Mouse (Mus musculus): ENCODE data around the gene Ap2m1. TPM values are rescaled to one million over a fixed set of nuclear protein-coding genes. Genes with fewer than 3 reads are reported as not detected.

Ap2m1 gene
- polyA plus RNA-seq, 1 experiment from 2014 or later, result 584 TPM

DNA sequence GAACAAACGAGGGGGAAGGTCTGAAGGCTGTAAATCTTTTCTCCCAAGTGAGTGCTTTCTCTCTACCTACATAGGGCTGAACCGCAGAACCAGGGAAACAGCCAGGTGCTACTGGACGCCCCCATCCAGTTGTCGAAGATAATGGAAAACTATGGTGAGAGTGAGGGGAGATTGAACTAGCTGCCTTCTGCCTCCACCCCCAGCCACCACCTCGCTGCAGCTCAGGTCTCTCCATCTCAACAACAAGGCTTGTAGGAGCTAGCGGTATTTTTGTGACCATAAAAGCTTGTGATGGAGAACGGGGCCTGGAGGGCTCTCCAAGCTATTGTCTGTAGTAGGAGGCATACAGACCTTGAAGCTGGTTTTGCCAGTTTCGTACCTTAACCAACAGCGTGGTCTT lies 13.9 kb downstream of the Ap2m1 start:
- H3K36me3 ChIP-seq, result peaks cover 57% of the 10 kb centered on the region
- peak overlapping the region; percentile 81 for H3K4me3 ChIP-seq (replicated peaks)
- H3K4me1 ChIP-seq, result peaks cover 21% of the 10 kb centered on the region
- peak overlapping the region; percentile 78 for H3K4me2 ChIP-seq (replicated peaks)
- H3K9me3 ChIP-seq (replicated peaks), result no peaks in the 10 kb centered on the region
- no peak for ATAC-seq (ENCODE audit: insufficient number of reproducible peaks, low FRiP score, low TSS enrichment, low read depth)
- WGBS, result 52% methylated on average over 9 of the region's 9 CpGs
- H3K9ac ChIP-seq, result peak overlapping the region; percentile 83
- H3K27me3 ChIP-seq, result no peaks in the 10 kb centered on the region
- no peak overlapping the region for H3K27ac ChIP-seq (replicated peaks)

DNA sequence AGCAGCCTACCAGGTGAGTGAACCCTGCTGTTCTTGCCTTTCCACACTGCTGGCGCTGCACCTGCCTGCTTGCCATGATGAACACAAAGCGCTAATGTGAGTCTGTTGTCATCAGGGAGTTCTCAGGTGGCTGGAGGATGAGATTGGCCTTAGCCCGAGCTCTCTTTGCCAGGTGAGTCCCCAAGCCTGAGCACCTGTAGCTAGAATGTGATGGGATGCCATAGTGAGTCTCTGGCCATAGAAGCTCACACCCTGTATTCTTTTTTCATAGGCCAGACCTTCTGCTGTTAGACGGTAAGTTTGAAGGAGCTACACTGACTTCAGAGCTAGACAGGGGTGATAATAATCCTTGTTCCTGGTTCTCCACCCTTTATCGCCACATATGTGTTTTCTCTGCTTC lies 16.4 kb downstream of the Ap2m1 start:
- 94% methylated on average over 5 of the region's 5 CpGs for WGBS
- Histone ChIP-seq H3K9ac (no peak overlapping the region), H3K9me3 (replicated peaks) (no peaks in the 10 kb centered on the region), H3K4me1 (peaks cover 21% of the 10 kb centered on the region), H3K4me2 (replicated peaks) (no peak overlapping the region), H3K4me3 (replicated peaks) (no peak overlapping the region), H3K27ac (replicated peaks) (no peak overlapping the region), H3K36me3 (peaks cover 52% of the 10 kb centered on the region), H3K27me3 (no peaks in the 10 kb centered on the region)
- ATAC-seq (ENCODE audit: insufficient number of reproducible peaks, low FRiP score, low TSS enrichment, low read depth), result no peak

DNA sequence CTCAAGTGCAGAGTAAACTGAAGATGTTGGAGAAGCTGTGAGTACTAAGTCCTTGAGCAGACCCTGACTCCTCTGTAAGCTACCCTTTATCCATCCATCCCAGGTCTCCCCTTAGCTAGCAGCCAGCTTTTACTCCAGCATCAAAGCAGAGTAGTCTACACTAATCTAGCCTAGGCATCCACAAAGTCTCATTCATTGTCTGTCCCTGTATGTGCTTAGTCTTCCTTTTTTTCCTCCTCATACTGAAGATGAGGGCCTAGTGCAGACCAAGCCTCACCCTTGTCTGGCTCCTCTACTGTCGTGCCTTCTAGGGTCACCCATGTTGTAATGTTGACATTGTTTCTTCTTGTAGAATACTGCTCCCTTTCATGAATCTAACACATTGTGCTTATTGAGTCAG lies 17.3 kb downstream of the Ap2m1 start:
- Histone ChIP-seq H3K27ac (replicated peaks) (no peak overlapping the region), H3K9me3 (replicated peaks) (no peaks in the 10 kb centered on the region), H3K4me2 (replicated peaks) (no peak overlapping the region), H3K4me1 (peaks cover 14% of the 10 kb centered on the region), H3K36me3 (peaks cover 56% of the 10 kb centered on the region), H3K4me3 (replicated peaks) (no peak overlapping the region), H3K27me3 (no peaks in the 10 kb centered on the region), H3K9ac (no peak overlapping the region)
- ATAC-seq (ENCODE audit: insufficient number of reproducible peaks, low FRiP score, low TSS enrichment, low read depth), result no peak
- WGBS, result 94% methylated on average over 1 of the region's 1 CpGs

DNA sequence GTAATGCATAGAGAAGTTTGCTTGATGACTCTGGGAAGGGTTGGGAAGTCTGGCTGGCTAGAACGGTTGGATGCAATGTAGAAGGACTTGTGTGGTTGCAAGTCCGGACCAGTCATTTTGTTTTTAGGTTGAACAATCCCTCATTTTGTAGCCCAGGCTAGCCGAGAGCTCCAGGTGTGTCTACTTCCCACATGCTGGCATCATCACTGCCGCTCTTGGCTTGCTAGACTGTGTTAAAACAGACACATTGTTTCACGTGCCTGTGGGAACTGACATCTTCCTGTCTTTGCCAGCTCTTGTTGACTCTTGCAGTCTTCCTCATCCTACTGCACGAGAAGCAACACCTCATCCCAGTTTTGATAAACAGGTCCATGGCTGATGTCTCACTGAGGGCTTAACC lies 19.7 kb downstream of the Ap2m1 start:
- no peaks in the 10 kb centered on the region for H3K27me3 ChIP-seq
- WGBS, result 92% methylated on average over 6 of the region's 6 CpGs
- H3K4me2 ChIP-seq (replicated peaks), result no peak overlapping the region
- H3K36me3 ChIP-seq, result peaks cover 77% of the 10 kb centered on the region
- no peak overlapping the region for H3K9ac ChIP-seq
- no peak for ATAC-seq (ENCODE audit: insufficient number of reproducible peaks, low FRiP score, low TSS enrichment, low read depth)
- no peak overlapping the region for H3K4me3 ChIP-seq (replicated peaks)
- no peaks in the 10 kb centered on the region for H3K4me1 ChIP-seq
- no peaks in the 10 kb centered on the region for H3K9me3 ChIP-seq (replicated peaks)
- H3K27ac ChIP-seq (replicated peaks), result no peak overlapping the region

DNA sequence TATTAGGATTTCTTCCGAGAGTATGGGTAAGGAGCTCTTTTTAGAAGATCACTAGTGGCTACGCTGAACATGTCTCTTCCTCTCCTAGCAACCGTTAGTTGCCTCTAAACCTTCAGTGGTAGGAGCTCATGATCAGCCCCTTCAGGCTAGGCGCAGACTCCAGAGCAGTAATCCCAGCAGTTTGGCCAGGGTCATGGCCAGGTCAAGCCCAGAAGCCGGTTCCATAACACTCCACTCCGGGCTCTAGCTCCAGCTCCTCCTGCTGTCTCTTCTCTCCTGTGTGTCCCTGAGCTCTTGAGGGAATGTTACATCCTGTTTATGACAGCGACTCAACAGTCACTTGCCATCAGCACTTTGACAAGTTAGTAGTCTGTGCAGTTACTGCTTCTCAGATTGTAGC lies 22.1 kb downstream of the Ap2m1 start:
- H3K27ac ChIP-seq (replicated peaks), result no peak overlapping the region
- no peak overlapping the region for H3K9ac ChIP-seq
- 77% methylated on average over 7 of the region's 7 CpGs for WGBS
- no peaks in the 10 kb centered on the region for H3K9me3 ChIP-seq (replicated peaks)
- no peak overlapping the region for H3K4me2 ChIP-seq (replicated peaks)
- H3K4me1 ChIP-seq, result no peaks in the 10 kb centered on the region
- no peak for ATAC-seq (ENCODE audit: insufficient number of reproducible peaks, low FRiP score, low TSS enrichment, low read depth)
- no peak overlapping the region for H3K4me3 ChIP-seq (replicated peaks)
- peaks cover 79% of the 10 kb centered on the region for H3K36me3 ChIP-seq
- H3K27me3 ChIP-seq, result no peaks in the 10 kb centered on the region

DNA sequence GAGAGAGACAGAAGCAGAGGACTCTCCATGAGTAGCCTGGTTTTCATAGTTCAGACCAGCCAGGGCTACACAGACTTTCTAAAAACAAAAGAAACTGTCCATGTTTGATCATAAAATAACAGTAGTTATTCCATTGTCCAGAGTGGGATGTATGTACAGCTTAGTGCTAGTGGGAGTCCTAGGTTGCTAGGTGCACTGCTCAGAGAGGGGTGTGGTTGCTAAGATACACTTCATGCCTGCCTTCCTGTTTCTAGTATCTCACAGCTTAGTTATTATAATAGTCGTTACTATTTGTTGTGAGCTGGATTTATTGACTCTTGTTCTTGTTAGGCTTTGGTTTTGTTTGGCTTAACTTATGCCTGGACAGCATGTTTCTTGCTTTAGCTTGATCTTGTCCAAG lies 29.8 kb downstream of the Ap2m1 start:
- Histone ChIP-seq H3K9ac (no peak overlapping the region), H3K4me2 (replicated peaks) (no peak overlapping the region), H3K27ac (replicated peaks) (no peak overlapping the region), H3K4me3 (replicated peaks) (no peak overlapping the region), H3K4me1 (no peaks in the 10 kb centered on the region), H3K36me3 (peaks cover 28% of the 10 kb centered on the region), H3K27me3 (no peaks in the 10 kb centered on the region), H3K9me3 (replicated peaks) (no peaks in the 10 kb centered on the region)
- ATAC-seq (ENCODE audit: insufficient number of reproducible peaks, low FRiP score, low TSS enrichment, low read depth), result no peak
- 68% methylated on average over 1 of the region's 1 CpGs for WGBS

DNA sequence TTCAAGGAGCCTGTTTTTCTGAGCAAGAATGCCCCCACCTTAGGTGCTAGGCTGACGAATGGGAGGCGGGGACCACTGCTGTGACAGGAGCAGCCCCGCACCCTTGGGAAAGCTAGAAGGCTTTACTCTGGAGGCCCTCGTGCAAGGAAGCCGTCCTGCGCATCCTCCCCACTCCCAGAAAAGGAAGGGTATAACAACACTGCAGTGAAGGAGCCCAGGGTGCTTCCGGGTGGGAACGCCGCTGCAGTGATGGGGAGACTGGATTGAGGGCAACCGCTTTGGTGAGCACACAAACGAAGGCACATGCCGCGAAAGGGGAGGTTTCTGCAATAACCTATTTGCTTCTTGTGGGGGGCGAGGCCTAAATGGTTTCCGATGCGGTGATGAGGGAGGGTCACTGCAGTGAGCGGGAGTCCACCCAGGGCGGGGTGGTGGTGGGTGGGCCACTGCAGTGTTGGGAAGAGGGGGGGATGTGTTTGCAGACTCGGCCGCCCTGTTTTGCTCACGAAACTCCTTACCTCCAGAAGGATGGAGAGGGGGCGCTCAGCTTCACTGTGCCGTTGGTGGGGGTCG lies 54.2 kb downstream of the Ap2m1 start, which contains the start of gene Vwa5b2:
Gene Vwa5b2, plus strand, starts transcription at position 106 of the 573 bp plus-strand sequence.
- Histone ChIP-seq H3K4me2 (replicated peaks) (peak within 1 kb of the TSS; percentile 95), H3K4me1 (peaks cover 23% of the 10 kb centered on the region), H3K4me3 (replicated peaks) (peak within 1 kb of the TSS; percentile 57), H3K36me3 (no peaks in the 10 kb centered on the region), H3K9ac (peak within 1 kb of the TSS; percentile 28; the same call in 1 of the 2 replicates), H3K27ac (replicated peaks) (no peak within 1 kb of the TSS), H3K27me3 (peaks cover 59% of the 10 kb centered on the region), H3K9me3 (replicated peaks) (no peaks in the 10 kb centered on the region)
- no peak; the same call in 1 of the 2 replicates for ATAC-seq (ENCODE audit: insufficient number of reproducible peaks, low FRiP score, low TSS enrichment, low read depth)
- under 1% methylated on average over 24 of the region's 24 CpGs for WGBS

DNA sequence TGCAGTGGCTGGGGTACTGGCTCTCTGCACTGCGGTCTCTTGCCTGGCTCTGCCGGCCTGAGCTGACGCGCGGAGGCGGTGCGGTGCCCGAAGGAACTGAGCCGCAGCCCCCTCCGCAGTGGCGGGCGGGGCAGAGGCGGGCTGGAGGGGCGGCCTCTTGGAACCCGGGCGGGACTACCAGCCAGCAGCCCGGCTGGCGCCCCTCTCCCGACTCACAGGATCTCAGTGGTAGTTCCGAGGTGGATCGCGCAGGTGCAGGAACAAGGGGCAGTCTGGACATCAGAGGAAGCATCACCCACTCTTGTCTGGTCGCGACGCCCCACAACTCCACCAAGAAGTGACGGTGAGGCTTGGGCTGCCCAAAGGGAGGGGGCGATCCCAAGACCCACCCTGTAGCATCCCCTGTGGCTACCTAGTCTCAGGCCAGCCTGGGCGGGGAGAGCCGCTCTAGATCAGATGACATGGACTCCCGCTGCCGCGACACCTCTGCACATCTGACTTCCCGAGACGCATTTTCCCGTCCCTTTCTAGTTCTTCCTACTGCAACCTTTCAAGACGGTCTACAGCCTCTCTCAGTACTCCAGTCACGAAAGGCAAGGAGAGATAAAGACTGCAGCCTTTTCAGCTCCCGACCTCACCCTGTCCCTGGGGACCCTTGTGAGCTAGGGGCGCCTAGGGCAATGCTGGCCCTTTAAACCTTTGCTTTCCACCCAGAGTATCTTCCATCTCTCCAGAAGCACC lies 54.8 kb downstream of the Ap2m1 start:
- ATAC-seq (ENCODE audit: insufficient number of reproducible peaks, low FRiP score, low TSS enrichment, low read depth), result peak; percentile 75; the same call in 1 of the 2 replicates
- under 1% methylated on average over 39 of the region's 39 CpGs for WGBS
- peak overlapping the region; percentile 95 for H3K4me2 ChIP-seq (replicated peaks)

DNA sequence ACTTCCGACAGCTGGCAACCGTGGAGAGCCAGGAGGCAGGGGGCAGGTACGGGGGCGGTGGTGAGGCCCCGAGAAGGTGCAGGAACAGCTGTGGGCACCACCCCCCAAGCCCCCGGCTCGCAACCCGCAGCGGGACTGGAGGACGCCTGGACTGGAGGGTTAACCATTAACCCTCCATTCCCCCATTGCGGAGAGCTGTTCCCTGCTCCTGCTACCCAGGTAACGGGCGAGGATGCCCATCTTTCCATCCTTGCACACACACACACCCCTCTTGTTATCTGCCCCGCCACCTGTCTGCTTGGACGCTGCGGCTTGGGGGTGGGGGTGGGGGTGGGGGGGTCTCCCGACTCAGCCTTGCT lies 55.4 kb downstream of the Ap2m1 start:
- Histone ChIP-seq H3K36me3 (no peaks in the 10 kb centered on the region), H3K4me1 (peaks cover 23% of the 10 kb centered on the region), H3K4me3 (replicated peaks) (peak overlapping the region; percentile 57), H3K9me3 (replicated peaks) (no peaks in the 10 kb centered on the region), H3K27me3 (peaks cover 65% of the 10 kb centered on the region), H3K4me2 (replicated peaks) (peak overlapping the region; percentile 95), H3K27ac (replicated peaks) (no peak overlapping the region), H3K9ac (no peak overlapping the region)
- 7% methylated on average over 17 of the region's 17 CpGs for WGBS
- ATAC-seq (ENCODE audit: insufficient number of reproducible peaks, low FRiP score, low TSS enrichment, low read depth), result no peak

More for the DNA sequence above, 54.8 kb downstream of the Ap2m1 start:
- Histone ChIP-seq H3K27me3 (peaks cover 63% of the 10 kb centered on the region), H3K4me3 (replicated peaks) (peak overlapping the region; percentile 57), H3K27ac (replicated peaks) (no peak overlapping the region), H3K4me1 (peaks cover 23% of the 10 kb centered on the region), H3K9ac (peak overlapping the region; percentile 28; the same call in 1 of the 2 replicates), H3K36me3 (no peaks in the 10 kb centered on the region), H3K9me3 (replicated peaks) (no peaks in the 10 kb centered on the region)

DNA sequence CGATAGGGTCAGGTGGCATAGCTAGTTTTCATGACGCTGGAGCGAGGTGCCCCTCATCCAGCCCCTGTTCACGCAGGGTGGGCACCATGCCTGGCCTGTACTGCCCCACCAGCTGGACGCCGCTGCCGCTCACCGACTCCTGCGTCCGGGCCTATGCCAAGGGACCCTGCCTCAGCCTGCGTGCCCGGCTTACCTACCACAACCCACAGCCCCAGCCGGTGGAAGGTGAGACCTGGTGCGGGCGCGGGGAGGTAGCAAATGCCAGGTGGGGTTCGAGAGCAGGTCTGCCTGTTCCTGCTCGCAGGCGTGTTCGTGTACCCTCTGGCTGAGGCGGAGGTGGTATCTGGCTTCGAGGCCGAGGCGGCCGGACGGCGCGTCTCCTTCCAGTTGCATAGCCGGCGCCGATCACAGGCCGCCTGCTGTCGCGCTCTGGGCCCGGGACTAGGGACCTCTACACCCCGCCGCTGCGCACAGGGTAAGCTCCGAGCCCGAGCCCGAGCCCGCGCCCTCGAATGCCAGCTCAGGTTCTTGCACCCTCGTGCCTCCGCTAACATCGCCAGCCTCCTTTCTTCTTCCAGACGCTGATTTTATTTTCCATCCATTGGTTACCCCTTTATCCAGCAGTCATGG lies 55.9 kb downstream of the Ap2m1 start:
- no peak for ATAC-seq (ENCODE audit: insufficient number of reproducible peaks, low FRiP score, low TSS enrichment, low read depth)
- H3K4me2 ChIP-seq (replicated peaks), result peak overlapping the region; percentile 95
- H3K27me3 ChIP-seq, result peaks cover 65% of the 10 kb centered on the region
- no peaks in the 10 kb centered on the region for H3K9me3 ChIP-seq (replicated peaks)
- no peaks in the 10 kb centered on the region for H3K36me3 ChIP-seq
- 3% methylated on average over 48 of the region's 48 CpGs for WGBS
- H3K9ac ChIP-seq, result no peak overlapping the region
- H3K4me1 ChIP-seq, result peaks cover 23% of the 10 kb centered on the region
- H3K4me3 ChIP-seq (replicated peaks), result peak overlapping the region; percentile 57
- H3K27ac ChIP-seq (replicated peaks), result no peak overlapping the region

Measured in embryonic facial prominence, embryonic 15.5 days (tissue).